Mouse (Mus musculus): ENCODE measurements around the gene B230307C23Rik.
"Not testable (repeated sequence)": the region's sequence is repeated elsewhere in the genome, so short reads cannot be mapped to it uniquely, and the experiment has no call there.

B230307C23Rik gene

DNA sequence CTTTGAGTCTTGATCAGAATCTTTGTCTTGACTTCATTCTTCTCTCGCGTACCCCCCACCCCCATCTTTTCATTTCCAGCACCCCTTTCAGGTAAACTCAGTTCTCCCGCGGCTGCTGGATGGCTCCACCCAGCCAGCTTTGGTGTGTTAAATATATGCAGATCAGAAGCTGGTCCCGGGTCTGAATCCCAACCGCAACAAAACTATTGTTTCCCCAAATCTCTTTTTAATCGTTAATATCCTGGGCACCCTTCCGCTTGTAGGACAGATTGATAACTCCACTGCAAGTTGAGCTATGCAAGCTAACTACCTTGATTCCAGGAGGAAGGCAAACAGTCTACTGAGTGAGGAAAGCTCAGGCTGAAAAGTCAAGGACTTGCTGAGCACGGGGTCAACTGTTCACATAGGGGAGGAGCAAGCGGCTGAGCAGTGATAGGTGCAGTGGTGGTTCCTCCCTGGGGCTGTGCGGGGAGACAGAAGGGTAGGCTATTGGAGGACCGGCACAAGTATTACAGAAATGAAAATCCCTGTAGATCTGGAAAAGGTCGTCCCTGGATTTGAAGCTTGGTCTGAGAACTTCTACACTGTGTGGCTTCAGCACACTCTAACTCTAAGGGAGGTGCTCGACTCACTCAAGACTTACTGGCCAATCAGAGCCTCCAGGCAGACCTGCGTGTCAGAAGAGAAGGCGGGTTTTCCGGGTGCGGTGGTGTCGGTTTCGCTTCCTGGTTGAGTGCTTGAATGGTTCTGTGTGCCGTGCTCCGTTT, at the start of gene B230307C23Rik:
B230307C23Rik (plus strand) TSS at position 700 of the 767 bp plus-strand sequence.
- DNase-seq (ENCODE audit: low spot score in 2 of 2), result peak; percentile 75 to 88

DNA sequence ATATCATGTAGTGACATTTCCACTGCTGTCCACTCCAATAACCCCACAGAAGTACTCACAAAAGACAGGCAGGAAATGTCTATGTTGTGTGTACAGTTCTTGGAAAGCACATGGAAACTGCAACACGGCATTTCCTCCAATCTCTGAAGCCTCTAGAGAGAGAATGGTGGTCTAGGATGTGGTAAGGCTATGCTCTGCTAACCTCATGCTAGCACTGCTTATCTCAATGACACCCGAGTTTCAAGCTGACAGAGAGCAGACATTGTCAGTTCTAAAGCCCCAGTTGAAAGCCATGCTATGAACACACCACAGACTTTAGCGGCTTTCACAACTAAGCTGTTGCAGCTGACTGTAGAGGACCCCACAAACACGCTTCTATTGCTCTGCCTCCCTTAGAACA, 48.3 kb upstream of the B230307C23Rik start:
- DNase-seq (ENCODE audit: low spot score in 2 of 2), result no peak

- DNase-seq (ENCODE audit: low spot score in 2 of 2), result no peak
Observed at GRCm38 (mm10) chr16:97950061-97950460, 47.1 kb upstream of the B230307C23Rik start.

- no peak for DNase-seq (ENCODE audit: low spot score in 2 of 2)
Observed at GRCm38 (mm10) chr16:97952371-97952770, 44.7 kb upstream of the B230307C23Rik start.

DNA sequence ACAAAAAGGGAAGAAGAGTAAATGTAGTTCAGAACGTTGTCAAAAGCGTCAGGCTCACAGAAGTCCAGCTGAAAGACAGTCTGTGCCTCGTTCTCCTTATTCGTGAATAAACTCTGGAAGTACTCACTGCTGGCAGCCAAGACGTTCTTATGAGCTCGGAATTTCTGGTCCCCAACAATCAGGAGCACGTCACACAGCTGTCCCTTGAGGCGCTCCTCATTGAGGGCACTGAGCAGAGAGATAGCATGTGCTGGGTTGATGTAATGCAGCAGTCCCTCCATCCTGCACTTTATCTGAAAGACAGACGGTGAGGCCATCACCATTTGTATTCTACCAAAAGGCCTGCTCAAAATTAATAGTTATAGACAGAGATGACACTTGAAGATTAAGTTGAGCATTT, 44.3 kb upstream of the B230307C23Rik start:
- DNase-seq (ENCODE audit: low spot score in 2 of 2), result peak in 1 of 2 experiments; percentile 22

DNA sequence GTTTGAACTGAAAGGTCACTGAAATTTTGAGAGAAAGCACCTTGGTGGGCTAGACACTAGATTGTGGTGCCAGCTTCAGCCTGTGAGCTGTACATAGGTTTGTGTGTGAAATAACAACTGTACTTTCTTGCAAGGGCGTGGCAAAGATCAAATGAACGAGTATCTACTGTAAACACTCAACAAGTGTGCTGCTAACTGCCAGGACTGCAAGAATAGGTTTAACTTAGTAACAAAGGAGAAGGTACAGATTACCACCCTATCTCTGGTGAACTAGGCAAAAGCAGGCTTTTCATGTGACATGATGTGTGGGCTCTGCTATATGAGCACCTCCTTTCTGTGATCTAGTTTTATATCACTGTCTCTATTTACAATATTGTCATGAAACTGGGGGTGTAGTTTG, 43.8 kb upstream of the B230307C23Rik start:
- no peak for DNase-seq (ENCODE audit: low spot score in 2 of 2)

GRCm38 (mm10) chr16:97956011-97956410, 41.1 kb upstream of the B230307C23Rik start:
- DNase-seq (ENCODE audit: low spot score in 2 of 2), result no peak

DNA sequence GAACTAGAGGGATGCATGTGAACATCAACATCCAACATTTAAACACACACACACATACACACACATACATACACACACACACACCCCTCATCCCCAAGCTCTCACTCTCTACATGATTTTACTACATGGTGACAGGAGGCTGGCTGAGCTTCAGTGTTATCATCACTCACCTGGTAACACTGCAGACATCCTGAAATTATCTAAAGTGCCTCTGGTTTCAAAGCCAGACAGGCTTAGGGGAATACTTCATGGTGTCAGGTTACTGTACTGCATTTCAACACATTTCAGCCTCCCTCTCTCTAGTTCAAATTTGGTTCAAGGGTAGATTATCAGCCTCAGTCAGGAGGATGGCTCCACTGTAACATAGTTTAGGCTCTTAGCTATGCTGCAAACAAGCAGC, 39.5 kb upstream of the B230307C23Rik start:
- DNase-seq (ENCODE audit: low spot score in 2 of 2), result no peak

GRCm38 (mm10) chr16:97958401-97958973, 38.6 kb upstream of the B230307C23Rik start:
- no peak for DNase-seq (ENCODE audit: low spot score in 2 of 2)

- DNase-seq (ENCODE audit: low spot score in 2 of 2), result no peak
Observed at GRCm38 (mm10) chr16:97960348-97960747, 36.8 kb upstream of the B230307C23Rik start.

- no peak for DNase-seq (ENCODE audit: low spot score in 2 of 2)
Observed at GRCm38 (mm10) chr16:97961381-97962150, 35.5 kb upstream of the B230307C23Rik start.

- peak; percentile 92 to 94 for DNase-seq (ENCODE audit: low spot score in 2 of 2)
Observed at GRCm38 (mm10) chr16:97962151-97962948, 34.8 kb upstream of the B230307C23Rik start, which contains the start of the genes C2cd2 and Zbtb21. TSS of gene C2cd2 (minus strand) at chr16:97962598. TSS of gene Zbtb21 (minus strand) at chr16:97962622.

- no peak for DNase-seq (ENCODE audit: low spot score in 2 of 2)
Observed at GRCm38 (mm10) chr16:97963956-97964540, 33.1 kb upstream of the B230307C23Rik start.

- DNase-seq (ENCODE audit: low spot score in 2 of 2), result no peak
Observed at GRCm38 (mm10) chr16:97977277-97977676, 19.8 kb upstream of the B230307C23Rik start.

- no peak for DNase-seq (ENCODE audit: low spot score in 2 of 2)
Observed at GRCm38 (mm10) chr16:97977722-97978121, 19.4 kb upstream of the B230307C23Rik start.

DNA sequence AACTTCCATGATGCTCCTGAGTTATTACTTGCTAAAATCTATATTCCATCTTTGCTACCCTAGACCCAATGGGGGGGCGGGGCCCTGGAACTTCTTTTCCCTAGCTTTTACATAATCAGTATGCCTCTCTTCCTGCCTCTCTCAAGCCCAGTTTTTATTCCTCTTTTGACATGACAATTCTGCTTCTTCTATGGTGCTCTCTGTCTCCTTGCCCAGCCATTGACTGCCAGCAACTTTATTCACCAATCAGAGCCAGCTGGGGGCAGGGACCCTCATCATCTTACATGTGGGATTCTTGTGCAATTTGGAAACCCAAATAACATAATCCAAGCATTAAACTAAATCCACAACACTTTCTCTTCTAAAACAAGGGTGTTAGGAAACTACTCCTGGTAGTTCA, 15.8 kb upstream of the B230307C23Rik start:
- no peak for DNase-seq (ENCODE audit: low spot score in 2 of 2)

GRCm38 (mm10) chr16:97984589-97984988, 12.5 kb upstream of the B230307C23Rik start:
- DNase-seq (ENCODE audit: low spot score in 2 of 2), result no peak

DNA sequence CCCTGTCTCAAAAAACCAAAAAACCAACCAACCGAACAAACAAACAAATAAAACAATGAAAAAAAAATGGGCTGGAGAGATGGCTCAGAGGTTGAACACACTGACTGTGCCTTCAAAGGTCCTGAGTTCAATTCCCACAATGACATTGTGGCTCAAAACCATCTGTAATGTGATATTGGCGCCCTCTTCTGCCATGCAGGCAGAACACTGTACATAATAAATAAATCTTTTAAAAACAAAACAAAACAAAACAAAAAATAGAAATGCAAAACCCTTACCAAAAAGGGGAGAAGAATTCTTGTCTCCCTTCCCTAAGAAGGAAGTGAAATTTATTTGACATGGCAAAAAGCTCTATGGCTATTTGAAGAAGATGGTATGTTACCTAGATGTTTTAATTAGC, 5.6 kb upstream of the B230307C23Rik start:
- DNase-seq (ENCODE audit: low spot score in 2 of 2), result no peak

GRCm38 (mm10) chr16:97992477-97992876, 4.6 kb upstream of the B230307C23Rik start:
- DNase-seq (ENCODE audit: low spot score in 2 of 2), result not testable (repeated sequence)

DNA sequence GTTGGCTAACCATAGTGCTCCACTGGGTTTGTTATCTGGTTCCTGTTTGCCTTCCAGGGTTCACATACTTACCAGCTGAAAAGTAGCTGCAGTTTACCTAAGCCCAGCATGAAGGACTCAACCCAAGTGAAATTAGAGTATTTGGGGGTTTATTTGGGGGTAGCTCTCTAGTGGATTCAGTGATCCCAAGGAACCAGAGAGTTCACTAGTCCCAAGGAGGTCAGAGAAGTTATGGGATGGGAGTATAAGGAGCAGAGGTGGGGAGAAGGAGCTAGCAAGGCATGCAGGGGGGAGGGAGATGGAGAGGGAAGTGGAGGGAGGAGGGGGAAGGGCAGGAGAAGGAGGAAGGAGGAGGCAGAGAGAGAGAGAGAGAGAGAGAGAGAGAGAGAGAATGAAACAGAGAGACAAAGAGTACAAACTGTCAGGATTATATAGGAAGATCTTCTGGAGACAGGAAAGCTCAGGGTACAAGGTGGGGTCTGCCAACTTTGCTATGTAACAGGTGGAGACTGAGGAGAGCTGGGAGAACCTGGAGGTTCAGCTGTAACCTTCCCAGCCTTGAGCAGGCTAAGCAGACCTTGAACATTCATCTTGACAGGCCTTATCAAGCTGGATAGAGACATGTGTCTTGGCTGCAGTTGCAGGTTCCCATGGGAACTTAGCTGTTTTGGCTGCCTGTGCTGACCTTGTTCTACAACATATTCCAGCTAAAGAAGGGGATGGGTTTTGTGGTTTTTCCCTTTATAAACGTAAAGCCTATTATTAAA, 1.1 kb upstream of the B230307C23Rik start:
- no peak for DNase-seq (ENCODE audit: low spot score in 2 of 2)

- DNase-seq (ENCODE audit: low spot score in 2 of 2), result not testable (repeated sequence)
Observed at GRCm38 (mm10) chr16:97997383-97997731, 242 bp downstream of the B230307C23Rik start.
